Mouse (Mus musculus): ENCODE results near the gene Naa38.
A peak's percentile ranks its signal among the peaks of the same experiment; 100 is the strongest.

The Naa38 gene

DNA sequence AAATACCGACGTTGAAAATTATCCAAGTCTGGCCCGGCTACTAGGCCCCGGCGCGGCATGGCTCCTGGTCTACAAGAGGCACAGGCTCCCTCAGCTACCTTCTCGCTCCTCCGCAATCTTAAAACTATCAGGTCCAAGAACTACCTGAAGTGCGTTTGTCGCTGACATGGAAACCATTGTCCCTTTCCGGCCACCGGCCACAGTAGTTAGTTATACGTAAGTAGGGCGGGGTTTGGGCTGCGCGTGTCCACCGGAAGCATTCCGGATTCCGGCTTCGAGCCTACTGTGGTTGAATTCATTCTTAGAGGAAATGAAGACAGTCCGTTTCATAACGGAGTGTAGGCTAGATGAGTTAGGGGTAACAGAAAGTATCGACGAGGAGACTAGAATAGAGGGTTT, at the start of gene Naa38, which contains the start of gene Cyb5d1:
TSS of gene Naa38 (plus strand) at position 253 of the 399 bp plus-strand sequence.
TSS of gene Cyb5d1 (minus strand) at position 397 of the 399 bp plus-strand sequence.
- DNase-seq (ENCODE audit: low spot score in 2 of 2), result peak; percentile 83 to 88

- no peak for DNase-seq (ENCODE audit: low spot score in 2 of 2)
These were observed 48.8 kb upstream of the Naa38 start for GRCm38 (mm10) chr11:69346441-69346840.

- DNase-seq (ENCODE audit: low spot score in 2 of 2), result no peak
These were observed 38.7 kb upstream of the Naa38 start for GRCm38 (mm10) chr11:69356544-69356943.

DNA sequence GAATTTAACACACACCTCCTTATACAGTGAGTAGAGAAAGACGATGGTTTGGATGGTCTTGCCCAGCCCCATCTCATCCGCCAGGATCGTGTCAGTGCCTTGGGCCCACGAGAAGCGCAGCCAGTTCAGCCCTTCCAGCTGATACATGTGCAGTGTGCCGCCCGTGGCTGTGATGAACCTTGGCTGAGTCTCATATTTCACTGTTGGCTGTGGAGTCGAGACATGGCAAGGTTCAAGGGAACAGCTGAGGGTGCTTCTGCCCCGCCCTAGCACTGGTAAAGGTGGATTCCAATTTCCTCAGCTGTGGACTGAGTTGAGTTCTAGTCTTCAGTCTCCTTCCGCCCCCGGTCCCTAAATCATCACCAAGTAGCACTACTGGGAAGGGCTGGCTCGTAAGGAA, 37.6 kb upstream of the Naa38 start:
- DNase-seq (ENCODE audit: low spot score in 2 of 2), result no peak

- DNase-seq (ENCODE audit: low spot score in 2 of 2), result no peak
These were observed 33.3 kb upstream of the Naa38 start for GRCm38 (mm10) chr11:69362021-69362420.

- DNase-seq (ENCODE audit: low spot score in 2 of 2), result no peak
These were observed 32.8 kb upstream of the Naa38 start for GRCm38 (mm10) chr11:69362479-69362878.

- no peak for DNase-seq (ENCODE audit: low spot score in 2 of 2)
These were observed 30.9 kb upstream of the Naa38 start for GRCm38 (mm10) chr11:69364376-69364775.

GRCm38 (mm10) chr11:69364910-69365309, 30.4 kb upstream of the Naa38 start:
- DNase-seq (ENCODE audit: low spot score in 2 of 2), result peak; percentile 86 to 94

DNA sequence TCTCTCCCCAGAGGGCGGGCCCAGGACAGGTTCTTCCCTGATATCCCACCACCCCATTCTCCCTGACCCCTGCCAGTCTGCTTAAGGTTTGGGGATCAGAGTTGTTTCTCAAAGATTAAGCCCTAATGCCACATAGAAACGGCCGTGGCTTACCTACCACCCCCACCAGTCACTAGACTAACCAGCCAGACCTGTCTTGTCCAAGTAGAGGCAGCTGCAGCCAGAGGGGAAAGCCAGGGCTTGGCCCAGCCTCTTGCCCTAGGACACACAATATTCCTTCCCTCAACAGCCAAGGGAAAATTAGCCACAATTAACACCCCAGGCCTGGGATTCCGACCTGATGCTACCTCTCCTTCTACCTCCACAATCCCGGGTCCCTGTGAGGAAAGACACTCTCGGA, 29.6 kb upstream of the Naa38 start:
- peak; percentile 47 to 64 for DNase-seq (ENCODE audit: low spot score in 2 of 2)

GRCm38 (mm10) chr11:69366157-69366854, 29.0 kb upstream of the Naa38 start:
- peak; percentile 90 to 97 for DNase-seq (ENCODE audit: low spot score in 2 of 2)

GRCm38 (mm10) chr11:69366855-69367615, 28.3 kb upstream of the Naa38 start:
- peak; percentile 20 to 21 for DNase-seq (ENCODE audit: low spot score in 2 of 2)

- peak; percentile 11 to 13 for DNase-seq (ENCODE audit: low spot score in 2 of 2)
These were observed 27.5 kb upstream of the Naa38 start for GRCm38 (mm10) chr11:69367616-69368355.

GRCm38 (mm10) chr11:69368356-69369214, 26.7 kb upstream of the Naa38 start:
- peak; percentile 24 to 30 for DNase-seq (ENCODE audit: low spot score in 2 of 2)

- DNase-seq (ENCODE audit: low spot score in 2 of 2), result no peak
These were observed 25.9 kb upstream of the Naa38 start, which contains the start of gene Chd3 for GRCm38 (mm10) chr11:69369215-69369989. Gene Chd3, minus strand, starts transcription at chr11:69369406.

DNA sequence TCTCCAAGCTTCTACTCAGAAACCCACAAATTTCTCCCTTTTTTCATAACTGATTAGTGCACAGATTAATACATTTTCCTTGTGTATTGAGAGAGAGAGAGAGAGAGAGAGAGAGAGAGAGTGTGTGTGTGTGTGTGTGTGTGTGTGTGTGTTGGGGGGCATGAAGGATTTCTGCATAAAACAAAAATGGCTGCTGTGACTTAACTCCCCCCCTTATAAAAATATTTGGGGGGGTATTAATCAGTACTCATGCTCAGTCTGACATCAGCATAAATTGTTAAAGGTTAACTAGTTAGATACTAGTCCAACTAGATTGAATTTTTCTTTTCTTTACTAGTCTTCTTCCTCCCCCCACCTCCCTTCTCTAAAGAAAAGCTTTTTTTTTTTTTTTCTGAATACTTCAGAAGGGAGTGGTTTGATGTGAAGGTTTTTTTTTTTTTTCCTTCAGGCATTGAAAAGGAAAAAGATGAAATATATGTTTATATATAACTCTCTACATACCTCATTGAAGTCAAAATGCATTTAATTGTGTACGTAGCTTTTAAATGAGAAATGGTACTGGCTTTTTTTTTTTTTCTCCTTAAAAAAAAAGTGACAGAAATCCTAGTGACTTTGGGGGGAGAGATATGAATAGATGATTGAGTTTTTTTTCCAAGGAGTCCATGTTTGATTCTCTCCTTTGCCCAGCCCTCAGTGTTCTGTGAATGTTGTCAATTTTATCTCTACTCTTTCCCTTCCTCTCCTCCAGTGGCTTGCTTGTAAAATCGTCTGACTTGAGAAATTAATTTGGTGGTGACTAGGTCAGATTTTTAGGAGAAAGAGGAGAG, 25.1 kb upstream of the Naa38 start:
- DNase-seq (ENCODE audit: low spot score in 2 of 2), result no peak

- no peak for DNase-seq (ENCODE audit: low spot score in 2 of 2)
These were observed 24.5 kb upstream of the Naa38 start for GRCm38 (mm10) chr11:69370817-69371215.

DNA sequence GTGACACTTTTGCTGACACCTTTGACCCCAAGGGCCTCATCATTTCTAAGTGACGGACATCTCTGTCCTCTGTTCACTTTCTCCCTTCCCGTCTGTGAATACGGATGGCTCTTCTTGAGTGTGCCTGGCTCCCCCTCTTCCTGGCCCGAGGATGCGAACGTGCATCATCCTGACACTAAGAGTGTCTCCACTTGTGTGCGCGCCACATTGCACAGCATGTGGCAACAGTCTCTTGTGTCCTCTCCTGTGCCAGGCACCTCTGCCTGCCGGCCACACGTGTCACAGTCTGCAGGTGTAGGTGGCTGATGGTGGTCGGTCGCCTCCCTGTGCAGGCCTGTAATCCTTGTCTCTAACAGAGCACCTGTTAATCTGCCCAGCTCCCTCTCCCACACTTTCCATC, 23.7 kb upstream of the Naa38 start:
- DNase-seq (ENCODE audit: low spot score in 2 of 2), result no peak

DNA sequence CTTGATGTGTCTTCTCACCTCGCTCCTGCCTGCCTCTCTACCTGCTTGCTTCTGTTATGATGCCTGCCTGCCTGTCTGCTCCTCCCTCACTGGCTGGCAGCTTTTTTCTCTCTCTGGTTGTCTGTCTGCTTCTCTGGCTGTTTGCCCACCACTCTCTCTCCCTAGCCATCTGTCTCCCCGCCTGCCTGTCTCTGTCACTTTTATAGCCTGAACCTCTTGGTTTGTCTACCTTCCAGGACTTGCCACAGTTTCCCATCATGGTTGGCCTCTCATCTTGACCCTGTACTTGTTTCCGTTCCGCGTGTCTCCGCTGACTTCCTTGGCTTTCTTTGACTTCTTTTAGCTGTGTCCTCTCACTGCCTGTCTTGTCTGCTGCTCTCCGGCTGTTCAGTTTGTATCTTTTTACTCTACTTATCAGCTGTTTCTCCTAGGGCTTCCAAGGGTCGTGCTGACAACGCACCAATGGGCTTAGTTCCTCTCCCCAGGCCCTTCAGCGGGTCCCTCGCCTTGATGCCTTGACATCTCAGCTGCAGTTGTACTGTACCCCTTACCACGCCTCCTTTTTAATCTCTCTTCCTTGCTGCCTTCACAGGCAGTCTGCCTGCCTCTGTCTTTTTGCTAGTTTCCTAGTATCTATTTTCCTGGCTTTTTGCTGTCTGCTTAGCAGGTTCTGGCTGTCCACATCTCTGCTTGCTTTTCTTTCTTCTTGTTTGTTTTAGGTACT, 23.1 kb upstream of the Naa38 start:
- no peak for DNase-seq (ENCODE audit: low spot score in 2 of 2)

DNA sequence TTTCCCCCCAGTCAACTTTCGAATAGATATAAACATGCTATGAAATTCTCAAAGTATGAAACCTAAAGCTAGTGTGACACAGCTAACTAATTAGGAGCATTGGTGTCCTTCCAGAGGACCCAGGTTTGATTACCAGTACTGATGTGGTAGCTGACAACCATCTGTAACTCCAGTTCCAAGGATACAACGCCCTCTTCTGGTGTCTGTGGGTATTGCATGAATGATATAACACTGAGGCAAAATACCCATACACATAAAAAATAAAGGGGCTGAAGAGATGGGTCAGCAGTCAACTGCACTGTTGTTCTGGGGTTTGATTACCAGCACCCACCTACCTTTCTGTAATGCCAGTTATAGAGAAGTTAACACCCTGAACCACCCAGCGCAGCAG, 22.5 kb upstream of the Naa38 start:
- DNase-seq (ENCODE audit: low spot score in 2 of 2), result no peak

Measured in urinary bladder, postnatal 36 days (tissue).